ENCODE assay signal across 8 mouse cellular contexts in genomic region chr8:26747241-26747972, GRCm38 (mm10).
DNase-seq lines count a peak whose midpoint lies in the region; ATAC-seq lines count a peak whose summit lies in the region.

No protein-coding gene starts in this region.

- no peak for DNase-seq in kidney, adult 18-20 months
- DNase-seq in adrenal gland, postnatal 25 days, result peak; percentile 58
- DNase-seq in spleen, postnatal 4 days (ENCODE audit: low spot score in 2 of 2), result no peak
- no peak for DNase-seq in thymus, postnatal 4 days

- H3K36me3 ChIP-seq in kidney, embryonic 14.5 days (ENCODE audit: control insufficient read depth, insufficient read depth, low read length), result no peaks in the 10 kb centered on the region
- H3K36me3 ChIP-seq in liver, embryonic 12.5 days, result no peaks in the 10 kb centered on the region
- no peaks in the 10 kb centered on the region for H3K36me3 ChIP-seq in neural tube, embryonic 14.5 days (ENCODE audit: control insufficient read depth, insufficient read depth, low read length)

- H3K9me3 ChIP-seq in kidney, embryonic 14.5 days (ENCODE audit: control insufficient read depth, low read length), result no peaks in the 10 kb centered on the region
- H3K9me3 ChIP-seq in liver, embryonic 12.5 days (replicated peaks), result no peaks in the 10 kb centered on the region
- H3K9me3 ChIP-seq in neural tube, embryonic 14.5 days (ENCODE audit: control insufficient read depth, low read length), result no peaks in the 10 kb centered on the region

- peaks cover 10% of the 10 kb centered on the region; the same call in 1 of the 2 replicates for H3K27me3 ChIP-seq in kidney, embryonic 14.5 days (ENCODE audit: control insufficient read depth, insufficient read depth, low read length)
- 0 out of 2 replicates have a peak, but pooled peaks cover 9% of the 10 kb centered on the region for H3K27me3 ChIP-seq in liver, embryonic 12.5 days (replicated peaks)
- H3K27me3 ChIP-seq in neural tube, embryonic 14.5 days (ENCODE audit: control insufficient read depth, insufficient read depth, low read length), result no peaks in the 10 kb centered on the region

- H3K4me3 ChIP-seq in kidney, embryonic 14.5 days (ENCODE audit: low read length), result no peak overlapping the region
- no peak overlapping the region for H3K4me3 ChIP-seq in liver, embryonic 12.5 days
- H3K4me3 ChIP-seq in neural tube, embryonic 14.5 days (ENCODE audit: low read depth, low read length), result no peak overlapping the region

- WGBS in kidney, embryonic 14.5 days, result 20% methylated on average over 19 of the region's 19 CpGs
- WGBS in liver, embryonic 12.5 days (ENCODE audit: insufficient replicate concordance), result 44% methylated on average over 19 of the region's 19 CpGs
- WGBS in neural tube, embryonic 14.5 days, result 16% methylated on average over 19 of the region's 19 CpGs

- ATAC-seq in kidney, embryonic 14.5 days (ENCODE audit: low FRiP score, low TSS enrichment), result peak; percentile 63
- ATAC-seq in granulocyte monocyte progenitor cell, adult 5-6 weeks (replicated peaks; ENCODE audit: poor library complexity, severe bottlenecking), result peak; percentile 68
- ATAC-seq in liver, embryonic 12.5 days, result peak; percentile 80
- ATAC-seq in neural tube, embryonic 14.5 days (ENCODE audit: low read depth), result peak; percentile 77

- H3K4me2 ChIP-seq in kidney, embryonic 14.5 days (replicated peaks; ENCODE audit: low read depth, low read length), result peak overlapping the region; percentile 18; the same call in 1 of the 2 replicates
- peak overlapping the region; percentile 43 for H3K4me2 ChIP-seq in liver, embryonic 12.5 days
- peak overlapping the region; percentile 37 for H3K4me2 ChIP-seq in neural tube, embryonic 14.5 days (ENCODE audit: low read depth, low read length)

- no peak overlapping the region for H3K9ac ChIP-seq in kidney, embryonic 14.5 days (ENCODE audit: low read depth, low read length)
- H3K9ac ChIP-seq in liver, embryonic 12.5 days, result no peak overlapping the region
- H3K9ac ChIP-seq in neural tube, embryonic 14.5 days (replicated peaks; ENCODE audit: low read depth, low read length), result no peak overlapping the region

- H3K27ac ChIP-seq in kidney, embryonic 14.5 days (ENCODE audit: low read depth, low read length), result no peak overlapping the region
- no peak overlapping the region for H3K27ac ChIP-seq in liver, embryonic 12.5 days
- peak overlapping the region; percentile 55 for H3K27ac ChIP-seq in neural tube, embryonic 14.5 days (ENCODE audit: low read depth, low read length)

- H3K4me1 ChIP-seq in kidney, embryonic 14.5 days (ENCODE audit: control insufficient read depth, insufficient read depth, low read length), result peaks cover 19% of the 10 kb centered on the region; the same call in 1 of the 2 replicates
- H3K4me1 ChIP-seq in liver, embryonic 12.5 days, result peaks cover 21% of the 10 kb centered on the region
- peaks cover 20% of the 10 kb centered on the region for H3K4me1 ChIP-seq in neural tube, embryonic 14.5 days (ENCODE audit: control insufficient read depth, insufficient read depth, low read length)
